ENCODE assay signal across 13 mouse cellular contexts in genomic region chr7:28442688-28443087, GRCm38 (mm10). TPM values are rescaled to one million over a fixed set of nuclear protein-coding genes. Genes with fewer than 3 reads are reported as not detected.
DNase-seq lines count a peak whose midpoint lies in the region; ATAC-seq and TF ChIP-seq lines count a peak whose summit lies in the region.
"Had no signal": no experiment of that assay in that cellular context is flagged by ENCODE, and none has a peak within 500 bp of the region (broad histone marks: within the 10 kb centered on the region; RNA-seq: fewer than 3 reads in every experiment).

No protein-coding gene starts in this region.

- H3K79me2 ChIP-seq in CH12.LX (replicated peaks; ENCODE audit: control insufficient read depth, extremely low read depth, insufficient read depth, poor library complexity, severe bottlenecking) = no peaks in the 10 kb centered on the region

- H3K36me3 ChIP-seq in heart, embryonic 14.5 days (ENCODE audit: control insufficient read depth, insufficient read depth, low read length) = no peaks in the 10 kb centered on the region
- peaks cover 0 to 16% of the 10 kb centered on the region in 2 experiments for H3K36me3 ChIP-seq in CH12.LX (replicated peaks in 1 of 2; ENCODE audit: control insufficient read depth in 1 of 2, insufficient read depth in 1 of 2, low read length in 1 of 2)
- no peaks in the 10 kb centered on the region for H3K36me3 ChIP-seq in heart, postnatal 0 days (replicated peaks; ENCODE audit: control insufficient read depth, insufficient read depth, low read length)
- H3K36me3 ChIP-seq: forebrain, embryonic 12.5 days; limb, embryonic 13.5 days had no signal

- dilution Hi-C loops in CH12.LX (cut with MboI; ENCODE audit: extremely low pct_ligation_motif_present, extremely low pct_unique_long_range_greater_than_20kb, low sequenced_read_pairs) = no loop called here

- peaks cover 0 to 6% of the 10 kb centered on the region in 2 experiments; a peak in 2 of 4 replicates for H3K4me1 ChIP-seq in heart, embryonic 14.5 days (ENCODE audit: control insufficient read depth in 2 of 2, insufficient read depth in 2 of 2, low read length in 2 of 2)
- peaks cover 16 to 66% of the 10 kb centered on the region in 2 experiments for H3K4me1 ChIP-seq in CH12.LX (ENCODE audit: control insufficient read depth in 1 of 2, insufficient read depth in 2 of 2)
- H3K4me1 ChIP-seq in heart, postnatal 0 days (ENCODE audit: control insufficient read depth, insufficient read depth) = no peaks in the 10 kb centered on the region

- H3K9ac ChIP-seq in heart, embryonic 14.5 days (ENCODE audit: low read length) = no peak overlapping the region
- H3K9ac ChIP-seq in CH12.LX (ENCODE audit: insufficient read depth, low read depth) = peak overlapping the region; percentile 60
- H3K9ac ChIP-seq in heart, postnatal 0 days (replicated peaks; ENCODE audit: low read depth, low read length) = no peak overlapping the region
- H3K9ac ChIP-seq: forebrain, embryonic 12.5 days; limb, embryonic 13.5 days had no signal

- H3K27ac ChIP-seq in heart, embryonic 14.5 days (replicated peaks in 1 of 2; ENCODE audit: control insufficient read depth in 1 of 2, insufficient read depth in 1 of 2, low read depth in 2 of 2, low read length in 2 of 2) = no peak overlapping the region
- peak overlapping the region; percentile 59 for H3K27ac ChIP-seq in CH12.LX (ENCODE audit: insufficient read depth, low read depth)
- no peak overlapping the region for H3K27ac ChIP-seq in heart, postnatal 0 days (ENCODE audit: low read depth)
- H3K27ac ChIP-seq: forebrain, embryonic 12.5 days; limb, embryonic 13.5 days had no signal

- intact Hi-C loops in heart, postnatal 25 days (cut with DNase I) = no loop called here
- intact Hi-C loops in left cerebral cortex, postnatal 36 days (cut with DNase I) = no loop called here

- peak; percentile 26; the same call in 1 of the 2 replicates for ATAC-seq in heart, embryonic 14.5 days (ENCODE audit: insufficient number of reproducible peaks, insufficient read depth, low FRiP score, low read depth)
- peak; percentile 37; the same call in 1 of the 2 replicates for ATAC-seq in heart, postnatal 0 days (ENCODE audit: insufficient read depth, low read depth)

- no peak for DNase-seq in heart, postnatal 25 days (ENCODE audit: low spot score)
- DNase-seq in CH12.LX (ENCODE audit: extremely low read depth) = peak; percentile 60
- peak; percentile 54 for DNase-seq in heart, postnatal 0 days (ENCODE audit: low spot score)
- peak; percentile 49 for DNase-seq in lung, postnatal 36 days
- DNase-seq in cerebellum, adult 8-10 months = no peak
- DNase-seq in layer of hippocampus, adult 9-11 months = no peak
- DNase-seq in left cerebral cortex, postnatal 36 days (ENCODE audit: low spot score in 2 of 2) = no peak
- DNase-seq: adrenal gland, postnatal 14 days; kidney, postnatal 4 days; thymus, postnatal 25 days had no signal

- in situ Hi-C loops in CH12.LX (cut with MboI; ENCODE audit: low pct_ligation_motif_present, low pct_unique_long_range_greater_than_20kb, low sequenced_read_pairs) = no loop called here

- peaks cover 3% of the 10 kb centered on the region; the same call in 1 of the 2 replicates for H3K27me3 ChIP-seq in heart, embryonic 14.5 days (ENCODE audit: control insufficient read depth, insufficient read depth, low read length)
- no peaks in the 10 kb centered on the region for H3K27me3 ChIP-seq in CH12.LX (replicated peaks)
- peaks cover 6% of the 10 kb centered on the region; the same call in 1 of the 2 replicates for H3K27me3 ChIP-seq in heart, postnatal 0 days (ENCODE audit: control insufficient read depth, insufficient read depth, low read length)

- WGBS in heart, embryonic 14.5 days = 38% methylated on average over 4 of the region's 4 CpGs
- WGBS in heart, postnatal 0 days = 32% methylated on average over 4 of the region's 4 CpGs

- TF ChIP-seq RAD21 in CH12.LX (IDR thresholded peaks at IDR 0.05; ENCODE audit: low read depth, low read length) = no peak

- TF ChIP-seq EP300 in CH12.LX (IDR thresholded peaks at IDR 0.05; ENCODE audit: low read length) = peak; percentile 75; the same call in 1 of the 2 replicates
- TF ChIP-seq EP300 in heart, postnatal 0 days (IDR thresholded peaks at IDR 0.05; ENCODE audit: low read depth) = no peak

- H3K9me3 ChIP-seq in heart, embryonic 14.5 days (ENCODE audit: control insufficient read depth, low read length) = no peaks in the 10 kb centered on the region
- H3K9me3 ChIP-seq in CH12.LX (replicated peaks; ENCODE audit: low read length) = no peaks in the 10 kb centered on the region
- no peaks in the 10 kb centered on the region for H3K9me3 ChIP-seq in heart, postnatal 0 days (replicated peaks; ENCODE audit: control insufficient read depth, low read length)
- H3K9me3 ChIP-seq: forebrain, embryonic 12.5 days; limb, embryonic 13.5 days had no signal

- TF ChIP-seq CTCF in CH12.LX (conservative IDR thresholded peaks at IDR 0.05 in 1 of 2, IDR thresholded peaks at IDR 0.05 in 1 of 2; ENCODE audit: low read depth in 2 of 2, low read length in 2 of 2) = no peak
- TF ChIP-seq CTCF in heart, postnatal 0 days (IDR thresholded peaks at IDR 0.05; ENCODE audit: low read depth) = no peak

- H3K4me3 ChIP-seq in heart, embryonic 14.5 days (ENCODE audit: control insufficient read depth in 1 of 2, insufficient read depth in 1 of 2, low read depth in 1 of 2, low read length in 2 of 2) = no peak overlapping the region
- no peak overlapping the region for H3K4me3 ChIP-seq in CH12.LX (replicated peaks in 1 of 3; ENCODE audit: low read depth in 2 of 3, low read length in 2 of 3, poor library complexity in 1 of 3)
- H3K4me3 ChIP-seq in heart, postnatal 0 days (ENCODE audit: low read depth, low read length) = 0 out of 2 replicates have a peak overlapping the region, but pooled peaks have one; percentile 5
- H3K4me3 ChIP-seq: forebrain, embryonic 12.5 days; limb, embryonic 13.5 days had no signal

- peak; percentile 37; the same call in 1 of the 2 replicates for TF ChIP-seq POLR2A in CH12.LX (IDR thresholded peaks at IDR 0.05; ENCODE audit: low read depth, low read length)

- no peak overlapping the region for H3K4me2 ChIP-seq in heart, embryonic 14.5 days (ENCODE audit: low read length)
- H3K4me2 ChIP-seq in CH12.LX (ENCODE audit: insufficient read depth, low read depth, poor library complexity, severe bottlenecking) = peak overlapping the region; percentile 79
- peak overlapping the region; percentile 12; the same call in 1 of the 2 replicates for H3K4me2 ChIP-seq in heart, postnatal 0 days (ENCODE audit: low read depth, low read length)
- H3K4me2 ChIP-seq: forebrain, embryonic 12.5 days; limb, embryonic 13.5 days had no signal

TF ChIP-seq in CH12.LX, 34 proteins besides CTCF, POLR2A, EP300 and RAD21 (continues in another document):
- TF ChIP-seq HCFC1 (IDR thresholded peaks at IDR 0.05; ENCODE audit: low read depth, low read length) = no peak
- peak; percentile 50 for TF ChIP-seq JUN (IDR thresholded peaks at IDR 0.05; ENCODE audit: insufficient read depth, low read depth, low read length)
- peak; percentile 65 for TF ChIP-seq JUND (conservative IDR thresholded peaks at IDR 0.05; ENCODE audit: low read depth, low read length)
- no peak for TF ChIP-seq UBTF (IDR thresholded peaks at IDR 0.05; ENCODE audit: low read depth, low read length)
- TF ChIP-seq CHD2 (IDR thresholded peaks at IDR 0.05; ENCODE audit: low read length) = no peak
- TF ChIP-seq NELFE (IDR thresholded peaks at IDR 0.05; ENCODE audit: low read depth, low read length) = no peak
- no peak for TF ChIP-seq GABPA (IDR thresholded peaks at IDR 0.05; ENCODE audit: insufficient replicate concordance, low read depth, low read length)
- no peak for TF ChIP-seq NRF1 (IDR thresholded peaks at IDR 0.05; ENCODE audit: low read depth, low read length)
- TF ChIP-seq KAT2A (IDR thresholded peaks at IDR 0.05; ENCODE audit: insufficient replicate concordance, low read length) = no peak

RNA-seq across cellular contexts. Expression of gene Gmfg, which starts 5.4 kb away (rescaled TPM):
- polyA plus RNA-seq in heart, embryonic 14.5 days (2014; fragmentation: Nextera tagmentation; extraction: Ambion mirVana) = 8.4 and 8.6 TPM in 2 replicates
- total RNA-seq in heart, postnatal 25 days (2021) = 1 to 10 TPM; 5.0 to 5.6 TPM
- total RNA-seq in CH12.LX (2012; rRNA removed) = 64.3 and 87.9 TPM in 2 replicates
- 51.6 and 52.3 TPM in 2 replicates for total RNA-seq in CH12.LX (2014; rRNA removed)
- polyA plus RNA-seq in CH12.LX (2012; ENCODE audit: insufficient read length, low read depth) = 45.1 and 45.9 TPM in 2 replicates
- total RNA-seq in heart, postnatal 0 days (2014; rRNA removed; ENCODE audit: low replicate concordance) = 1.5 and 3.0 TPM in 2 replicates
- 8.9 and 9.8 TPM in 2 replicates for polyA plus RNA-seq in heart, postnatal 0 days (2015; fragmentation: Nextera tagmentation; extraction: Ambion mirVana)
- total RNA-seq in left cerebral cortex, postnatal 36 days (2021) = 1 to 10 TPM; 1.3 to 2.0 TPM

RNA-seq across cellular contexts. Expression of gene Lrfn1, which starts 9.1 kb away (rescaled TPM):
- 1.6 and 2.1 TPM in 2 replicates for polyA plus RNA-seq in heart, embryonic 14.5 days (2014; fragmentation: Nextera tagmentation; extraction: Ambion mirVana)
- under 1 TPM; 0.68 to 0.84 TPM for total RNA-seq in heart, postnatal 25 days (2021)
- total RNA-seq in CH12.LX (2012; rRNA removed) (1.9 and 2.7 TPM in 2 replicates), CH12.LX (2014; rRNA removed) (0.31 and 0.67 TPM in 2 replicates)
- polyA plus RNA-seq in CH12.LX (2012; ENCODE audit: insufficient read length, low read depth) = 0.99 and 1.00 TPM in 2 replicates
- total RNA-seq in heart, postnatal 0 days (2014; rRNA removed; ENCODE audit: low replicate concordance) = 1.4 and 3.9 TPM in 2 replicates
- 0.31 and 0.55 TPM in 2 replicates for polyA plus RNA-seq in heart, postnatal 0 days (2015; fragmentation: Nextera tagmentation; extraction: Ambion mirVana)
- total RNA-seq in left cerebral cortex, postnatal 36 days (2021) = 10 to 100 TPM; 85.9 to 93.8 TPM

RNA-seq across cellular contexts. Expression of gene Paf1, which starts 49.9 kb away (rescaled TPM):
- 61.9 and 62.5 TPM in 2 replicates for polyA plus RNA-seq in heart, embryonic 14.5 days (2014; fragmentation: Nextera tagmentation; extraction: Ambion mirVana)
- 10 to 100 TPM; 40.6 to 44.3 TPM for total RNA-seq in heart, postnatal 25 days (2021)
- total RNA-seq in CH12.LX (2012; rRNA removed) (45.9 and 71.0 TPM in 2 replicates), CH12.LX (2014; rRNA removed) (42.2 and 57.8 TPM in 2 replicates)
- 105 and 151 TPM in 2 replicates for polyA plus RNA-seq in CH12.LX (2012; ENCODE audit: insufficient read length, low read depth)
- total RNA-seq in heart, postnatal 0 days (2014; rRNA removed; ENCODE audit: low replicate concordance) = 29.8 and 66.1 TPM in 2 replicates
- polyA plus RNA-seq in heart, postnatal 0 days (2015; fragmentation: Nextera tagmentation; extraction: Ambion mirVana) = 54.2 and 56.5 TPM in 2 replicates
- 10 to 100 TPM; 59.0 to 72.1 TPM for total RNA-seq in left cerebral cortex, postnatal 36 days (2021)

RNA-seq across cellular contexts. Expression of gene Med29, which starts 50.2 kb away (rescaled TPM):
- polyA plus RNA-seq in heart, embryonic 14.5 days (2014; fragmentation: Nextera tagmentation; extraction: Ambion mirVana) = 50.9 and 57.7 TPM in 2 replicates
- total RNA-seq in heart, postnatal 25 days (2021) = 10 to 100 TPM; 18.2 to 20.9 TPM
- total RNA-seq in CH12.LX (2012; rRNA removed) = 23.5 and 27.8 TPM in 2 replicates
- 19.4 and 19.8 TPM in 2 replicates for total RNA-seq in CH12.LX (2014; rRNA removed)
- 25.4 and 26.9 TPM in 2 replicates for polyA plus RNA-seq in CH12.LX (2012; ENCODE audit: insufficient read length, low read depth)
- total RNA-seq in heart, postnatal 0 days (2014; rRNA removed; ENCODE audit: low replicate concordance) = 42.1 and 51.4 TPM in 2 replicates
- polyA plus RNA-seq in heart, postnatal 0 days (2015; fragmentation: Nextera tagmentation; extraction: Ambion mirVana) = 44.1 and 45.8 TPM in 2 replicates
- 10 to 100 TPM; 17.9 to 21.3 TPM for total RNA-seq in left cerebral cortex, postnatal 36 days (2021)

Comparison
In these comparisons a context has a peak if more than half of its experiments do, and no peak if none do; other contexts are left out.
1. DNase-seq: peak in CH12.LX (single experiment), heart, postnatal 0 days (single experiment) and lung, postnatal 36 days (single experiment); none in heart, postnatal 25 days (single experiment), cerebellum, adult 8-10 months (single experiment), layer of hippocampus, adult 9-11 months (single experiment) and left cerebral cortex, postnatal 36 days (0 of 2).
2. RNA of gene Gmfg, which starts 5.4 kb away (total RNA-seq): 51.6 to 87.9 TPM in CH12.LX; 5.0 to 5.6 TPM in heart, postnatal 25 days, 1.3 to 2.0 TPM in left cerebral cortex, postnatal 36 days and 1.5 to 3.0 TPM in heart, postnatal 0 days; every median in the first group is over 4 times any median in the second.
3. RNA of gene Lrfn1, which starts 9.1 kb away (total RNA-seq): 85.9 to 93.8 TPM in left cerebral cortex, postnatal 36 days; 1.4 to 3.9 TPM in heart, postnatal 0 days, 0.31 to 2.7 TPM in CH12.LX and 0.68 to 0.84 TPM in heart, postnatal 25 days; every median in the first group is over 10 times any median in the second.